Mouse (Mus musculus) myocyte (in vitro differentiated cells): ENCODE data around the gene Palm.

Source experiments
- POLR2A ChIP-seq: IDR thresholded peaks from one replicate; pipeline ENCODE4 v1.6.1; 2011; ENCODE audit warnings: low read depth, mild to moderate bottlenecking, control low read depth, moderate library complexity; ENCODE audit not compliant: insufficient read length
- POLR2AphosphoS2 ChIP-seq: IDR thresholded peaks from one replicate; pipeline ENCODE4 v1.6.1; 2011; ENCODE audit warnings: low read depth, control low read depth; ENCODE audit not compliant: insufficient read length
- REST ChIP-seq: IDR thresholded peaks from one replicate; pipeline ENCODE4 v1.6.1; 2011; ENCODE audit warnings: mild to moderate bottlenecking, control low read depth, moderate library complexity; ENCODE audit not compliant: insufficient read depth, insufficient read length

GRCm38 (mm10) chr10:79797326-79797725 lies 4.0 kb downstream of the Palm start:
- TF ChIP-seq REST = no peak
- TF ChIP-seq POLR2AphosphoS2 = no peak
- no peak for TF ChIP-seq POLR2A
